Mouse (Mus musculus) thymus, adult 2 months (tissue): ENCODE measurements around the gene Dab2ip. TPM values are rescaled to one million over a fixed set of nuclear protein-coding genes. Genes with fewer than 3 reads are reported as not detected.

Experiments used
- DNase-seq: peaks from one replicate; pipeline ENCODE4 v3.0.0; 2021
- H3K27ac ChIP-seq: fragments of 200-500 bp; 2 replicates; pipeline ENCODE4 v1.5.1; 2012; ENCODE audit warnings: low read length, control low read depth; ENCODE audit not compliant: control insufficient read depth, insufficient read depth
- H3K27me3 ChIP-seq: fragments of 200-500 bp; 2 replicates; pipeline ENCODE4 v1.6.1; 2012; ENCODE audit warnings: mild to moderate bottlenecking, low read length, moderate library complexity, mixed read lengths; ENCODE audit not compliant: control insufficient read depth, insufficient read depth
- H3K36me3 ChIP-seq: fragments of 200-500 bp; 2 replicates; pipeline ENCODE4 v1.6.1; 2012; ENCODE audit warnings: mild to moderate bottlenecking, low read length, moderate library complexity; ENCODE audit not compliant: control insufficient read depth, insufficient read depth
- H3K4me1 ChIP-seq: fragments of 200-500 bp; replicated peaks from 2 replicates; pipeline ENCODE4 v1.6.1; 2012; ENCODE audit warnings: low read length; ENCODE audit not compliant: control insufficient read depth, insufficient read depth
- H3K4me3 ChIP-seq: fragments of 200-500 bp; 2 replicates; pipeline ENCODE4 v1.5.1; 2012; ENCODE audit warnings: mild to moderate bottlenecking, low read length, control low read depth, moderate library complexity; ENCODE audit not compliant: control insufficient read depth, insufficient read depth
- CTCF ChIP-seq: fragments of 200-500 bp; IDR thresholded peaks from 2 replicates; pipeline ENCODE4 v1.5.1; 2012; ENCODE audit warnings: mild to moderate bottlenecking, control low read depth, low read length, moderate library complexity, borderline replicate concordance; ENCODE audit not compliant: control insufficient read depth, poor library complexity, insufficient read depth; ENCODE audit errors: extremely low read depth
- POLR2A ChIP-seq: fragments of 200-500 bp; IDR thresholded peaks from 2 replicates; pipeline ENCODE4 v1.6.1; 2012; ENCODE audit warnings: mild to moderate bottlenecking, low read length, control low read depth, moderate library complexity; ENCODE audit not compliant: control insufficient read depth, poor library complexity, insufficient read depth; ENCODE audit errors: extremely low read depth
- WGBS: fragments of 180-500 bp; shearing (Covaris S2); methylation state at CpG from one replicate; pipeline ENCODE4 v1.1.7; 2018; 5-methylcytosine and 5-hydroxymethylcytosine counted together
- polyA plus RNA-seq: library from polyadenylated mRNA; depleted of rRNA; stranded (reverse); fragments of >200 nt; gene quantifications from 2 replicates; pipeline ENCODE4 v1.2.3, GENCODE M21; 2012

Gene Dab2ip
- polyA plus RNA-seq, 1 experiment, result 36.2 TPM

DNA sequence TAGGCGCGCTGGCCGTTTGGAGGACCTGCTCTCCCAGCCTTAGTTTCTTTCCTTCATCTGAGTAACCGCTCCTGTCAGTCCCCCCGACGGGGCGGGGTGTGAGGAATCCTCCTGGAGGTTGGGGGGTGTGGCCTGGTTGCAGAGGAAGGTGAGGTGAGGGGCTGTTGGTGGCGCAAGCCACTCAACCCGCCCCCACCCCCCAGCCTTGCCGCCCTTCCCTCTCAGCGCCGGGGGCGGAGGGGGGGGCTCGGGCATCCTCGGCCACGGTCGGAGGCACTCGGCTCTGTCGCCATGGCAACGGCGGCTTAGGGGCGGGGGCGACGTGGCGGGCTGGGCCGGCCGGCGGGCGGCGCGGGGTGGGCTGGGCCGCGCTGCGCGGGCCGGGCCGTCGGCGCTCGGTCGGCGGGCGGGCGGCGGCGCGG lies 102.9 kb downstream of the Dab2ip start:
- TF ChIP-seq CTCF, result no peak
- WGBS, result 18% methylated on average over 37 of the region's 47 CpGs
- no peaks in the 10 kb centered on the region; the same call in 1 of the 2 replicates for H3K27me3 ChIP-seq
- peaks cover 26% of the 10 kb centered on the region for H3K4me1 ChIP-seq
- peak; percentile 56 for DNase-seq
- no peaks in the 10 kb centered on the region for H3K36me3 ChIP-seq
- H3K27ac ChIP-seq, result no peak overlapping the region
- peak overlapping the region; percentile 18 for H3K4me3 ChIP-seq

DNA sequence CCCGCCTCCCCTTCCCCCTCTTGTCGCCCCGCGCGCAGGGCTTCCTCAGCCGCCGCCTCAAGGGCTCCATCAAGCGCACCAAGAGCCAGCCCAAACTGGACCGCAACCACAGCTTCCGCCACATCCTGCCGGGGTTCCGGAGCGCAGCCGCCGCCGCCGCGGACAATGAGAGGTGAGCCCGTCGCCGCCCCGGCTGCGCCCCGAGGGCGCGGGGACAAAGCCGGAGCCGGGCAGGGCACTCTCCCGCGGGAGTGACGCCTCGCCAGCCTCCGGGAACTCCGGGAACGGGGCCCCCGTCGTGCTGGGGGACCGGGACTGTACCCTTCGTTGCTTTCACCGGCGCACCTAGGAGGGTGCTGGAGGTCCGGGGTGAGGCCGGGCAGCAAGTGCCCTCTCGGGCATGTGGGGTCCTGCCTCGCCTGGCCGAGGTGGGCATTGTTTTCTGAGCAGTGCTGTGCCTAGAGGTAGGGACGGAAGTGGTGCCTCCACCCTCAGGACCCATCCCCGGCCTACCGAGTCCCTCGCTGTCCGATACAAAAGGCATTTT lies 103.5 kb downstream of the Dab2ip start:
- TF ChIP-seq CTCF, result no peak
- 0 out of 2 replicates have a peak, but pooled peaks have one; percentile 34 for TF ChIP-seq POLR2A
- H3K4me3 ChIP-seq, result peak overlapping the region; percentile 57
- peaks cover 26% of the 10 kb centered on the region for H3K4me1 ChIP-seq
- no peaks in the 10 kb centered on the region for H3K36me3 ChIP-seq
- no peak overlapping the region for H3K27ac ChIP-seq
- DNase-seq, result peak; percentile 75
- H3K27me3 ChIP-seq, result no peaks in the 10 kb centered on the region; the same call in 1 of the 2 replicates
- WGBS, result under 1% methylated on average over 51 of the region's 51 CpGs

DNA sequence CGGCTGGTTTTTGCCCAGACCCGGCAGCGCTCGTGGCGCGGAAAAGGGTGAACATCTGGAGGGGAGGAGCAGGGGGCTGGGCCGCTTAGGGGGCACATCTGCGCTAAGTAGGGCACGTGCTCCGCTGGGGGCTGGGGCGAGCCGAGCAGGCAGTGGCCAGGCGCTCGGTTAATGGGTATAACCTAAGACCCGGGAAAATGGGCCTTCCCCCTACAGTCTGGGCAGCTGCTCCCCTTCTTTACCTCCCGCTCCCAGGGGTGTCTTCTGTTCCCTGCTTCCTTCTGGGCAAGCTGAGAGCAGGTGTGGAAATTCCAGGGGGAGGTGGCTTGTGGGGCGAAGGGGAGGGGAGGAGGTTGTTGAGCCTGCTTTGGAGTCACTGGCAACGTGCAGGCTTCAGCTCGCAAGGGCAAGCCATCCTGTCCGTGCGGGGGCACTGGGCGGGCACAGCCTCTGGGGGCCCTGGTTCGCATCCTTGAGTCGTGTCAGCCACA lies 104.0 kb downstream of the Dab2ip start:
- DNase-seq, result peak; percentile 66

DNA sequence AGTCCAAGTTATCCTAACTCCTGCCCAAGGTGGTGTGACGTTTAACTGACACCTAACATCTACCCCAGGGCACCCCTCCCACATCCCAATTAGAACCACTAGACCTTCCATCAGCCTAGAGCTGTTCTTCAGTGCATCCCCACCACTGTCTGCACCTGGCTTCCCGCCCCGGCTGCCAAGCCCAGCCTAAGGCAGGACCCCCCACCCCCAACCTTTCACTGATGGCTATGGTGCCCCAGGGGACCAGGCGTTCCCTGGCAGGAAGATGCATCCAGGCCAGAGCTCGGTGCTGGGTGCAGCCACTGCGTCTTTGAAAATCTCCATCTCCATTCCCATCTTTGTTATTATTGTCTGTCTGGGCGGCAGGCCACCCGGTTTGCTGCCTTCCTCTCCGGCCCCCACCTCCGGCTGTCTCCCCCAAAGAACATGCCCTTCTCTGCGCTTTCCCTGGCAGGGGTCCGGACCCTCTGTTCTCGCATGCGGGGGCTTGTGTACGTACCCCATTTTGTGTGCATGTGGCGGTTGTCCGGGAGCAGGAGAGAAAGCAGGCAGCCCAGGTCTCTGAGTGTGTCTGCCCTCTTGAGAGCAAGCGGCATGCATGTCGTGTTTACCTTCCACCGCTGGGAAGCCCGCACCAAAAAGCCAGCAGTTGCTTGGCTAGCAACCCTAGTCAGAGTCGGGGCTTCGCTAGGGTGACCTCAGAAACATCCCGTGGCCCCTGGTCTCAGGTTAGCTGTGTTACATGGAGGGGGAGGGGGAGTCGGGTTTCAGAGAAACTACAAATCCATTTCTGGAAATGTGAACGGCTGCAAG lies 104.9 kb downstream of the Dab2ip start:
- TF ChIP-seq POLR2A (no peak), CTCF (no peak)
- WGBS, result 79% methylated on average over 26 of the region's 26 CpGs
- Histone ChIP-seq H3K27ac (no peak overlapping the region), H3K36me3 (no peaks in the 10 kb centered on the region), H3K4me3 (no peak overlapping the region), H3K27me3 (no peaks in the 10 kb centered on the region; the same call in 1 of the 2 replicates), H3K4me1 (peaks cover 24% of the 10 kb centered on the region)
- no peak for DNase-seq

More for the DNA sequence above, 104.0 kb downstream of the Dab2ip start:
- WGBS, result 13% methylated on average over 24 of the region's 24 CpGs
- Histone ChIP-seq H3K4me3 (peak overlapping the region; percentile 57), H3K36me3 (no peaks in the 10 kb centered on the region), H3K27me3 (no peaks in the 10 kb centered on the region; the same call in 1 of the 2 replicates), H3K4me1 (peaks cover 26% of the 10 kb centered on the region), H3K27ac (no peak overlapping the region)
- TF ChIP-seq CTCF (no peak; the same call in 1 of the 2 replicates), POLR2A (no peak)

DNA sequence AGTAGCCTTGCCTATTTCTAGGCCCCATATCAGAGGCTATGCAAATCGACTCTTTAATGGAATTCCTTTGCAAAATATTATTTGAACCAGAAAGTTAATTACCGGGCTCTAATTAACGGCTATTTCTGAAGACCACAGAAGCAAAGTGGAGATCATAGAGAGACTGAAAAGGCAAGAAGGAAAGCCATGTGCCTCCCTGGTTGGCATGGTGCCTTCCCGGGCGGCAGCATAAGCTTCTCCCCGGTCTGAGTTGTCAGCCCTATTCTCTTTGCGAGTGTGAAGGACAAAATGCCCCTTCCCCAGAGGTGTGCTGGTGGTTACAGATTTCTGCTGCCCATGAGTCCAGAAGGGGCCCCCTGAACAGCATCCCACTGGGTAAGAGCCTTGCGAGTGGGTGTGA lies 109.7 kb downstream of the Dab2ip start:
- no peaks in the 10 kb centered on the region for H3K36me3 ChIP-seq
- no peak overlapping the region for H3K27ac ChIP-seq
- peaks cover 10% of the 10 kb centered on the region for H3K4me1 ChIP-seq
- DNase-seq, result no peak
- WGBS, result 96% methylated on average over 8 of the region's 8 CpGs
- H3K4me3 ChIP-seq, result no peak overlapping the region
- TF ChIP-seq CTCF, result no peak
- no peak for TF ChIP-seq POLR2A
- H3K27me3 ChIP-seq, result no peaks in the 10 kb centered on the region

DNA sequence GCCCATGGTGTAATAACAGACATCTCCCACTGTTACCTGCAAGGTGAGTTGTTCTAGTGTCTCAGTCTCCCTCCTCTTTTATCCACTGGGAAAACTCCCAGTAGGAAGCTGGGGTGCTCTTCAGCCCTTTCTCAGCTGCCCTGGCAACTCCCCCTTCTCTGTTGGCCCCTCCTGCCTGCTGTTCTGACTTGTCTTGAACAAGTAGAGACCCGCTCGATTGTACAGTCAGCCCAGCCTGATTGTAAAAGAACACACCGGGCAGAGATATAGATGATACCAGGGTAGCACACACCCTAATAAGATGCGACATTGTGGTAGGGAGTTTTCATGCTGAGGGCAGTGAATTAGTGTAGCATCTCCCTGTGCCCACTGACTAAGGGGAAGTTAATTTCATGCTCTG lies 111.2 kb downstream of the Dab2ip start:
- TF ChIP-seq POLR2A, result no peak
- TF ChIP-seq CTCF, result no peak
- WGBS, result 88% methylated on average over 4 of the region's 4 CpGs

More for the DNA sequence above, 111.2 kb downstream of the Dab2ip start:
- DNase-seq, result no peak
- H3K36me3 ChIP-seq, result no peaks in the 10 kb centered on the region
- no peaks in the 10 kb centered on the region for H3K27me3 ChIP-seq
- H3K4me3 ChIP-seq, result no peak overlapping the region
- H3K27ac ChIP-seq, result no peak overlapping the region
- peaks cover 9% of the 10 kb centered on the region; the same call in 1 of the 2 replicates for H3K4me1 ChIP-seq
